Mouse (Mus musculus) kidney, adult 2 months (tissue): ENCODE data around the gene Snx19.

ENCODE experiments used
- CTCF ChIP-seq: fragments of 200-500 bp; conservative IDR thresholded peaks from 2 replicates; pipeline ENCODE4 v1.5.1; 2011; ENCODE audit warnings: low read depth, mild to moderate bottlenecking, control low read depth, low read length, moderate library complexity, mixed read lengths; ENCODE audit not compliant: insufficient read depth, insufficient read length
- POLR2A ChIP-seq: fragments of 200-500 bp; IDR thresholded peaks from one replicate; pipeline ENCODE4 v1.6.1; 2011; ENCODE audit warnings: low read depth, low read length, control low read depth

DNA sequence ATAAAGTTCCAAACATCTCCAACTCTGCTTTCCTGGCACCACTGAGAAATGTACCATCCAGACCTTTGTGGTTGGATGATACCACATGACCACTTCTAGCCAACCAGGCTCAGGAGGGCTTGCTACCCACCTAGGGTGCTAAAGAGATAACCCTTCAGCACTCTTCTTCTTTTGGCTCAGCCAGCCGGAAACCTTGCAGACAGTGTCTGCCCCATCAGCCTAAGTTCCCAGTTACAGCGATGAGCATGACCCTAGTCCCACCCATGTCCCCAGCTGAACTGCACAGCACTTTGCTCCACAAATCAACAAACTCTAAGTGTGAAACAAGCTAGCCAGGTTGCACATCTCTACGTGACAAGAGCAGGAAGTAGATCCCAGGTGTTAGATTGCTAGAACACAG is 57.3 kb downstream of the Snx19 start:
- no peak for TF ChIP-seq POLR2A
- TF ChIP-seq CTCF, result no peak
